Mouse (Mus musculus): Measurements from ENCODE around the gene Stard10. TPM values are rescaled to one million over a fixed set of nuclear protein-coding genes. Genes with fewer than 3 reads are reported as not detected.

The Stard10 gene
- total RNA-seq, 1 experiment from 2014 or later: 70.4 TPM

DNA sequence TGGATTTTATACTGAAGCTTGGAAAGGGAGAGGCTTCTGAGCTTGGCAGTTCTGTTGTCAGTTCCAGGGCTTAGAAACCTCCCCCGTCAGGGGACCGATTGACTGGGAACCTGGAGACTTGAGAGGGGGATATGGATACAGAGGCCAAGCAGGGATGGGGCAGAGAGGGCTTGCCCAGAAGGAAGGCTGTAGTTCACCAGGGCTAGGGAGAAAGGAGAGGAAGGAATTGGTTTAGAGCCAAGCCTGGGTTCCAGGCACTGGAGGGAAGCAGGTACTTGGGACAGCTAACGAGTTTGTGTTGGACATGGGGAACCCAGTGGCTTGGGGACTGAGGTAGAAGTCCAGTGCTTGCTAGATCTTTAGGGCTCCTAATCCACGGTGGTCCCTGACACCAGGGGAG is 12.7 kb downstream of the Stard10 start:
- no peak for ATAC-seq (replicated peaks; ENCODE audit: low read depth, poor library complexity, severe bottlenecking)

- ATAC-seq (replicated peaks; ENCODE audit: low read depth, poor library complexity, severe bottlenecking): no peak
These were observed 13.4 kb downstream of the Stard10 start for GRCm38 (mm10) chr7:101330074-101330840.

DNA sequence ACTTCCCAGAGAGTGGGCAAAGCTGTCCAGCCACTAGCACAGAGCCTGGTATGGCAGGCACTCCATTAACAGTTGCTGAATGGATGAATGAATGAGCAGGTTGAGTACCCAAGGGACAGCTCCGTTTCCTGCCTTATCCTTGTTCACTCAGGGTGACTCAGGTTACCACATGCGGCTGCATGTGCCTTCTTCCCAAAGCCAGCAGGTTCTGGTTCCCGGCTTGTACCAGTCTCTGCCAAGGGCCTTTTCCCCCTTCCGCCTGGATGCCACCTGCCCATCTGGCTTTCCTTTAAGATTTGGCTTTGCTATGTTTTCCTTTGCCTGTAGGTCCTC is 13.9 kb downstream of the Stard10 start:
- no peak for ATAC-seq (replicated peaks; ENCODE audit: low read depth, poor library complexity, severe bottlenecking)

- no peak for ATAC-seq (replicated peaks; ENCODE audit: low read depth, poor library complexity, severe bottlenecking)
These were observed 15.4 kb downstream of the Stard10 start for GRCm38 (mm10) chr7:101332045-101332831.

DNA sequence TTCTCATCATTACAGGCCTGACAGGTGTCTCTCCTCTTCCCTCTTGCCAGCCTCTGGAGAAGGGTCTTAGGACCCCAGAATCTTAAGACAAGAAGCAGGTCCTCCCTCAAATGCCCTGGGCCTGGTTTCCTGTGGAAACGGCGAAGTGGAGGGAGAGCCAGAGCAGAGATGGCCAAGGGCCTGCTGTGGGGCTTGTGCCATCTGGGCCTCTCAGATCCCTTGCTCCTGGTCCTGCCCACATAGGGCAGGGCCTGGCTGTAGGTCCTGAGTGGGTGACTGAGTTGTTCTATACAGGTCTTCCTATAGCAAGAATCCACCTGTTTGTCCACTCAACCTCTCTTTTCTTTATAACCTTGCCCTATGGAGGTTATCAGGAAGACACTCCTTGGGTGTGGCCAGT is 18.3 kb downstream of the Stard10 start:
- ATAC-seq (replicated peaks; ENCODE audit: low read depth, poor library complexity, severe bottlenecking): no peak

DNA sequence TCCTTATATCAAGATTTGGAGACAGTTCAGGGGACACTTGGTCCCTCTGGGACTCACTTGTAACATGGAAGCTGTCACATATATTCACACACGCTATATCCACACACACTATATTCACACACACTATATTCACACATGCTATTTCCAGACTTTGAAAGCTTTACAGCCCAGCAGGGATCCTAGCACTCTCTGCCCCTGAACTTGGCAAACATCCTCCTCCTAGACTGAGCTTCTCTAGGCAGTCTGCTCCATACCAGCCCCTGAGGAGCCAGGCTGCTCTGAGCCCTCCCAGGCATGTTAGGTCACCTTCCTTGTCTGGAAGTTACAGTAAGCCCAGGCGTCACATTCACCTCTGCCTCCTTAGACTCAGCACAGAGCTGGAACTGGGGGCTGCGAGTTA is 19.8 kb downstream of the Stard10 start:
- no peak for ATAC-seq (replicated peaks; ENCODE audit: low read depth, poor library complexity, severe bottlenecking)

- ATAC-seq (replicated peaks; ENCODE audit: low read depth, poor library complexity, severe bottlenecking): no peak
These were observed 20.5 kb downstream of the Stard10 start for GRCm38 (mm10) chr7:101337401-101337800.

- ATAC-seq (replicated peaks; ENCODE audit: low read depth, poor library complexity, severe bottlenecking): peak; percentile 79
These were observed 24.5 kb downstream of the Stard10 start for GRCm38 (mm10) chr7:101341405-101341804.

DNA sequence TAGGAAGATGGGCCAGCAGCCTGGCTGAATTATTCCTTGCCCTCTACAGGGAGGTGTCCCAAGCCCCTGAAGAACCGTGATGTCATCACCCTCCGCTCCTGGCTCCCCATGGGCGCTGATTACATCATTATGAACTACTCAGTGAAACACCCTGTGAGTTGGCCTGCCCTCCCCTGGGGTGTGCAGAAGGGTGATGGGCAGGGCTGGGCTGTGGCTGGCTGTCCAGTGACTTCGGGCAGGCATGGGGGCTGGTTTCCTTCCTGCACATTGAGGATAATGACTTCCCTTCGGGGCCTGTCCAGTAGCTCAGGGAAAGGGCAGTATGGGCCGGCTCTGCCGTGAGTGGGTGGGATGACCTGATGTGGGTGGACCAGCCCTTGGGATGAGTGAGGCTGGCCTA is 26.2 kb downstream of the Stard10 start:
- 0 out of 2 replicates have a peak, but pooled peaks have one; percentile 7 for ATAC-seq (replicated peaks; ENCODE audit: low read depth, poor library complexity, severe bottlenecking)

- ATAC-seq (replicated peaks; ENCODE audit: low read depth, poor library complexity, severe bottlenecking): no peak
These were observed 28.0 kb downstream of the Stard10 start for GRCm38 (mm10) chr7:101344892-101345291.

DNA sequence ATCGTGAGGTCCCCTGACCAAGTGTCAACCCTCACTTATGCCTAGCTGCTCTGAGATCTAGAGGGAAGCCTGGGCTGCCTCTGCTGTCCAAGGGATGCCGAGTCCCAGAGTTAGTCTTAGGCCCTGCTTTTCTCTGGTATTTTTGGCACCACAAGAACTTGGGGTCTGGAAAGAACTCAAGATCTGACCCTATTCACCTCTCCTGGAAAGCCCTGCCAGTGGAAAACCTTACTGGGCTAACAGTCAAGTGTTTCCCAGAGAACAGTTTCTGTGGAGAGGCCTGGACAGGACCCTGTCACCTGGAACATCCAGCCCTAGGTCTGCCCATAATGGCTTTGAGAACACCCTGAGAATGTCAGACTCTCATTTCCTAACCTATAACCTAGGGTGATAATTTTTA is 30.1 kb downstream of the Stard10 start:
- ATAC-seq (replicated peaks; ENCODE audit: low read depth, poor library complexity, severe bottlenecking): no peak

GRCm38 (mm10) chr7:101347767-101348270 is 30.9 kb downstream of the Stard10 start, which contains the start of gene Arap1:
Arap1 (plus strand) TSS chr7:101348067.
- peak; percentile 62 for ATAC-seq (replicated peaks; ENCODE audit: low read depth, poor library complexity, severe bottlenecking)

GRCm38 (mm10) chr7:101348312-101348711 is 31.4 kb downstream of the Stard10 start:
- ATAC-seq (replicated peaks; ENCODE audit: low read depth, poor library complexity, severe bottlenecking): no peak

DNA sequence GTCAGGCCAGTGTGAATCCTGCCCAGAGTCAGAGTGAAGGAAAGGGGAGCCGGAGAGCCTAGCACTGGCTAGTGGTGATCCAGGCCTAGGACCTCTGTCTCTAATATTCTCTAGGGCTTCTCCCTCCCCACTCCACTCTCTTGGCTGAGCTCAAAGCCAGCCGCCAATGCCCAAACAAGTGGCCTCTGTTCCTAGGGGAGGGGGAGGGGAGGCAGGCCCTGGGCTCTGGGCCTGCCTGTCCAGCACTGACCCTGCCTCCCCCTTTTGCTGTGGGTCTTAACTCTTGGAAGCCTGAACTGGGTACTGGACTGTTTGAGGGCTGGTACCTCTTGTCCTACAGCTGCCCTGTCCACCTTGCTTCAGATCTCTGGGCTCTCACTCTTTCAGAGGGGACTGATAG is 33.0 kb downstream of the Stard10 start:
- ATAC-seq (replicated peaks; ENCODE audit: low read depth, poor library complexity, severe bottlenecking): no peak

- ATAC-seq (replicated peaks; ENCODE audit: low read depth, poor library complexity, severe bottlenecking): peak; percentile 55
These were observed 35.5 kb downstream of the Stard10 start for GRCm38 (mm10) chr7:101352404-101352803.

DNA sequence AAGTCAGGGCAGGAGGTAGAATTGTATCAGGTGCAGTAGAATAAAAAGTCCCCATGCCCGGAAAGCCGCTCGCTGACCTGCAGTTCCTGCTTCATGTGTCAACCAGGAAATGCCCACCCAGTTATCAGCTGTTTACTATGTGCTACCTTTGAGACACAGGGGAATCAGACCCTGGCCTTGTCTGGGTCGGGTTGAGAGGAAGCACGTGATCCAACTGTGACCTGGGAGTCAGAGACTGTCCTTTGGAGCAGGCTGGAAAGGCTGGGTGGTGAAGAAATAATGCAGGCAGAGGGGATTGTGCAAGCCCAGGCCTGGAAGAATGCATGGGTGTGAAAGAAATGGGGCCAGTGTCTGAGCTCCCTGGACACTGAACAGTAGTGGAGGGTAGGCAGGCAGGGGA is 37.5 kb downstream of the Stard10 start:
- no peak; the same call in 1 of the 2 replicates for ATAC-seq (replicated peaks; ENCODE audit: low read depth, poor library complexity, severe bottlenecking)

DNA sequence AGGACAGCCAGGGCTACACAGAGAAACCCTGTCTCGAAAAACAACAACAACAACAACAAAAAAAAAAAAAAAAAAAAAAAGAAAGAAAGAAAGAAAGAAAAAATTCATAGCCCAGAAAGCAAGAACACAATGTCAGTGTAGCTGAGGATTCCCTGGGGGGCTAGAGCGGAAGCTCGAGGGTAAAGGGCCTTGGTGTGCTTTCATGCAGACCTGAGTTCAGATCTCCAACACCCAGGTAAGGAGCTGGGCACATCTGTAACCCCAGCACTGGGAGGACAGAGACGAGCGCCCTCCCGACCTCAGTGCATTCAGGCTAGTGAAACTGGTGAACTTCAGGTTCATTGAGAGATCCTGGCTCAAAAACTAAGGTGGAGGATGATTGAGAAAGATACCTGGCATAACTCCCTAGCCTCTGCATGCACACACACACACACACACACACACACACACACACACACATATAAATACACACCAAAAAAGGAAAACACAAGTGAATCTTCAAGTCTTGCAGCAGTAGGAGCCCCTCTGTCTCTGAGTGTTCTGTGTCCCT is 38.7 kb downstream of the Stard10 start:
- no peak for ATAC-seq (replicated peaks; ENCODE audit: low read depth, poor library complexity, severe bottlenecking)

GRCm38 (mm10) chr7:101356868-101357267 is 40.0 kb downstream of the Stard10 start:
- peak; percentile 55 for ATAC-seq (replicated peaks; ENCODE audit: low read depth, poor library complexity, severe bottlenecking)

DNA sequence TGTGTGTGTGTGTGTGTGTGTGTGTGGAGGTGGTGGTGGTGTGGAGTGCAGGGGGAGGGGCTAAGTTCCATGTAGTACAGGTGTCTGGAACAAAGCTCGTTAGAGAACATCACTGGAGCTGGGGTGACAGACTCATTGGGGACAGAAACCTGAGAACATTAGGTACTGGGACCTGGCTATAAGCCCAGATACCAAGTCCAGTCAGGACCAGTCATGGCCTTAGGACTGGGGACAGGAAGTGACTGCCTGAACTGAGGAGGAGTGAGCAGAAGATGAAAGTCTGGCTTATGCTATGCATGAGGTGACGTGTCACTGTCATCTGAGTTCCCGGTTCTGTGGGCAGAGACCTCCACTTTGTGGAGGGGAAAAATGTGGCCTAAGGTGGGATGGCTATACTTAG is 43.5 kb downstream of the Stard10 start:
- no peak for ATAC-seq (replicated peaks; ENCODE audit: low read depth, poor library complexity, severe bottlenecking)

- ATAC-seq (replicated peaks; ENCODE audit: low read depth, poor library complexity, severe bottlenecking): peak; percentile 16
These were observed 44.1 kb downstream of the Stard10 start for GRCm38 (mm10) chr7:101361021-101361420.

- ATAC-seq (replicated peaks; ENCODE audit: low read depth, poor library complexity, severe bottlenecking): no peak
These were observed 44.9 kb downstream of the Stard10 start for GRCm38 (mm10) chr7:101361767-101362166.
